Mouse (Mus musculus) neural tube, embryonic 14.5 days (tissue): ENCODE measurements around the gene Ccdc88a. TPM values are rescaled to one million over a fixed set of nuclear protein-coding genes. Genes with fewer than 3 reads are reported as not detected.

Source experiments
- ATAC-seq: fragments of 200-750 bp; cut with Nextera tagmentation; 2 replicates; pipeline ENCODE4 v1.8.0; 2017; ENCODE audit warnings: low read depth, mild to moderate bottlenecking, moderate TSS enrichment, moderate library complexity
- H3K27ac ChIP-seq: fragments of 300-500 bp; sonication (generic); 2 replicates; pipeline ENCODE4 v1.5.1; 2014; ENCODE audit warnings: low read depth, mild to moderate bottlenecking, control low read depth, low read length, moderate library complexity, mixed read lengths
- H3K27me3 ChIP-seq: fragments of 300-500 bp; sonication (generic); 2 replicates; pipeline ENCODE4 v1.6.1; 2014; ENCODE audit warnings: low read length; ENCODE audit not compliant: control insufficient read depth, insufficient read depth
- H3K36me3 ChIP-seq: fragments of 300-500 bp; sonication (generic); 2 replicates; pipeline ENCODE4 v1.6.1; 2014; ENCODE audit warnings: low read length, mixed read lengths; ENCODE audit not compliant: control insufficient read depth, insufficient read depth
- H3K4me1 ChIP-seq: fragments of 300-500 bp; sonication (generic); 2 replicates; pipeline ENCODE4 v1.6.1; 2014; ENCODE audit warnings: low read length; ENCODE audit not compliant: control insufficient read depth, insufficient read depth
- H3K4me2 ChIP-seq: fragments of 300-500 bp; sonication (generic); 2 replicates; pipeline ENCODE4 v1.6.1; 2014; ENCODE audit warnings: mild to moderate bottlenecking, low read depth, low read length, control low read depth
- H3K4me3 ChIP-seq: fragments of 300-500 bp; sonication (generic); 2 replicates; pipeline ENCODE4 v1.5.1; 2014; ENCODE audit warnings: low read depth, low read length, control low read depth, mixed read lengths
- H3K9ac ChIP-seq: fragments of 300-500 bp; sonication (generic); replicated peaks from 2 replicates; pipeline ENCODE4 v1.6.1; 2014; ENCODE audit warnings: low read depth, mild to moderate bottlenecking, control low read depth, low read length, mixed read lengths
- H3K9me3 ChIP-seq: fragments of 300-500 bp; sonication (generic); 2 replicates; pipeline ENCODE4 v1.6.1; 2016; ENCODE audit warnings: low read length; ENCODE audit not compliant: control insufficient read depth
- WGBS: fragments of 180-500 bp; shearing (Covaris S2); extraction: QIAGEN DNeasy Blood & Tissue Kit; methylation state at CpG from one replicate; pipeline ENCODE4 v1.1.7; 2014; 5-methylcytosine and 5-hydroxymethylcytosine counted together
- polyA plus RNA-seq: library from polyadenylated mRNA; unstranded; fragments of >200 nt; fragmentation: Nextera tagmentation; extraction: Ambion mirVana; gene quantifications from 2 replicates; pipeline ENCODE4 v1.2.1, GENCODE M21; 2014

Ccdc88a gene
- polyA plus RNA-seq, 1 experiment from 2014 or later, result 75.1 TPM

DNA sequence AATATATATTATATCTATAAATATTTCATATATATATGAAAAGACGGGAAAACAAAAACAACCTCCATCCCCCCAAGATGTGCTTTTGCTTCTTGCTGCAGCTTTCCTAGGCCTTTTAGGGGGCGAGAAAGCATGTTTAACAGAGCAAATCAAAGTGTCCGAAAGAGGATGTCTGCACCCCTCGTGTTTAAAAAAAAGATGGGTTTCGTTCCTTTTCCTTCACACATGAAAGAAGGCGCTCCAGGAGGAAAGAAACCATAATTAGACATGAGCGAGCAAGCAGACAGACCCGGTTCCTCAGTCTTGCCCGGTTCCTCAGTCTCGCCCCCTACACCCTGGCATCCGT is 435 bp upstream of the Ccdc88a start:
- ATAC-seq, result no peak
- Histone ChIP-seq H3K4me1 (peaks cover 7% of the 10 kb centered on the region; the same call in 1 of the 2 replicates), H3K9me3 (no peaks in the 10 kb centered on the region), H3K27ac (peak overlapping the region; percentile 98; the same call in 1 of the 2 replicates), H3K4me2 (peak overlapping the region; percentile 42), H3K36me3 (no peaks in the 10 kb centered on the region), H3K9ac (peak overlapping the region; percentile 99), H3K27me3 (peaks cover 2% of the 10 kb centered on the region; the same call in 1 of the 2 replicates), H3K4me3 (peak overlapping the region; percentile 97)
- WGBS, result 4% methylated on average over 11 of the region's 11 CpGs

DNA sequence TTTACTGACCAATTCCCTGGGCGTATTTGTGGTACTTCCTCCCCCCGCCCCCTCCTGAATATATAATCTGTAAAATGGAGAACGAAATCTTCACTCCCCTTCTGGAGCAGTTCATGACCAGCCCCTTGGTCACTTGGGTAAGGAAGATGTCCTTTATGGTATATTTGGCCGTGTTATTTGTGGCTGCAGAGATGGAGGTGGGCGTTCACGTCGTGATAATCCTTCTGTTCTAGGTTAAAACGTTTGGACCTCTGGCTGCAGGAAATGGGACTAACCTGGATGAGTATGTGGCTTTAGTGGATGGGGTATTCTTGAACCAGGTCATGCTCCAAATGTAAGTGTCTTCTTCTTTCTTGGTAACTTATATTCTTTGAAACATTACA is 807 bp downstream of the Ccdc88a start:
- Histone ChIP-seq H3K9ac (peak overlapping the region; percentile 99), H3K27me3 (peaks cover 2% of the 10 kb centered on the region; the same call in 1 of the 2 replicates), H3K36me3 (no peaks in the 10 kb centered on the region), H3K4me3 (peak overlapping the region; percentile 97), H3K27ac (peak overlapping the region; percentile 98), H3K9me3 (no peaks in the 10 kb centered on the region), H3K4me1 (peaks cover 7% of the 10 kb centered on the region; the same call in 1 of the 2 replicates), H3K4me2 (peak overlapping the region; percentile 45)
- peak; percentile 9 for ATAC-seq
- 0% methylated on average over 8 of the region's 8 CpGs for WGBS

DNA sequence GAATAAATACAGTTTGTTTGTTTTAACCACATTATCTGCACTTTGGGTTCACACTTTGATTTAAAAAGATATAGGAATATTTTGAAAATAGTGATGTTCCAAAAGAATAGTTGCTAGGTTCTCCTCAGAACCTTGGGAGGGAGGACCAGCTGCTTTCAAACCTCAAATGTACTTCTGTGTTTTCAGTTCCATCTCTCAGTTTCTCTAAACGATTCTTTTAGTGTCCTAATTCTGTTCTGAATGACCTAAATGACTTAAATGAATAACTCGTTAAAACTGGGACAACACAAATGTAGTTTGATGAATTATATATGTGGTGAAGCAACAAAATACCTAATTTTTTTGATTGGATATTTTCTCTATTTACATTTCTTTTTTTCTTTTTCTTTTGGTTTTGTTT is 3.2 kb downstream of the Ccdc88a start:
- 74% methylated on average over 2 of the region's 2 CpGs for WGBS

DNA sequence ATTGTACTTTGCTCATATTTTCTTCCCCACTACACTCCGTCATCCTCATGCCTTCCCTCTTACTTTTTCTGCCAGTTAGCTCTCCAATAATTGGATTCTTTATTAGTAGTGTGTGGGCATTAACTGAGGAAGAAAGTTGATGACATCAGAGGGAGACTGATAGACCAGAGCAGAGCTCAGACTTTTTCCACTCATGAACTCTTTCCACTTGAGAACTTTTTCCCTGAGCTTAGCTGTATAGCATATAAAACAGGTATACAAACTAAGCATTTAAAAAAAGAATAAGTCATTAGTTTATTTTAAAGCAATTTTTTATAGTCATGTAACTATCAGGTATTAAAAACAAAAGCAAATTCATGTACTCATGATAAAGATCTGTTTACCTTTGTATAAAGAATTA is 5.3 kb downstream of the Ccdc88a start:
- Histone ChIP-seq H3K36me3 (no peaks in the 10 kb centered on the region), H3K27ac (no peak overlapping the region), H3K27me3 (no peaks in the 10 kb centered on the region), H3K9ac (no peak overlapping the region), H3K4me1 (peaks cover 7% of the 10 kb centered on the region; the same call in 1 of the 2 replicates), H3K4me3 (no peak overlapping the region), H3K4me2 (no peak overlapping the region), H3K9me3 (no peaks in the 10 kb centered on the region)
- WGBS, result 86% methylated on average over 1 of the region's 1 CpGs
- no peak for ATAC-seq

More for the DNA sequence above, 3.2 kb downstream of the Ccdc88a start:
- Histone ChIP-seq H3K9ac (no peak overlapping the region), H3K4me2 (peak overlapping the region; percentile 33; the same call in 1 of the 2 replicates), H3K36me3 (no peaks in the 10 kb centered on the region), H3K9me3 (no peaks in the 10 kb centered on the region), H3K4me1 (peaks cover 7% of the 10 kb centered on the region; the same call in 1 of the 2 replicates), H3K27ac (no peak overlapping the region), H3K4me3 (peak overlapping the region; percentile 16; the same call in 1 of the 2 replicates), H3K27me3 (peaks cover 2% of the 10 kb centered on the region; the same call in 1 of the 2 replicates)
- ATAC-seq, result no peak

DNA sequence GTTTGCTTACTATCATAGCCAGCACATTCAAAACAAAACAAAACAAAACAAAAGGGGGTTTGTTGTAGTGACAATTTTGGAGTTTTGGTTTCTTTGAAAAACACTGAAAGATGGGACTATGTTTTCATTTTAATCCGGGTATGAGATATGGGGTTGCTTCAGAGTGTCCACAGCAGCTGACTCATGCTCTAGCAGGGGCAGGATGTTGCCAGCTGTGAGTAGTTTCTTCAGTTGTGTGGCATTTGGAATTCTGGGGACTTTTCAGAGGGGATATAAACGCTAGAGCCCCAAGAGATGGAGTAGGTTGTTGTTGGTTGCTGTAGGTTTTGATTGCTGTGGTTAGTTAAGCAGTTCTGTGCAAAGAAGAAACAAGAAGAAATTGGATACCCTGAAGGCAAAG is 10.0 kb downstream of the Ccdc88a start:
- WGBS, result 72% methylated on average over 2 of the region's 2 CpGs
- Histone ChIP-seq H3K27ac (no peak overlapping the region), H3K9me3 (no peaks in the 10 kb centered on the region), H3K9ac (no peak overlapping the region), H3K4me1 (no peaks in the 10 kb centered on the region), H3K4me3 (no peak overlapping the region), H3K4me2 (no peak overlapping the region), H3K27me3 (no peaks in the 10 kb centered on the region), H3K36me3 (no peaks in the 10 kb centered on the region)
- ATAC-seq, result no peak

DNA sequence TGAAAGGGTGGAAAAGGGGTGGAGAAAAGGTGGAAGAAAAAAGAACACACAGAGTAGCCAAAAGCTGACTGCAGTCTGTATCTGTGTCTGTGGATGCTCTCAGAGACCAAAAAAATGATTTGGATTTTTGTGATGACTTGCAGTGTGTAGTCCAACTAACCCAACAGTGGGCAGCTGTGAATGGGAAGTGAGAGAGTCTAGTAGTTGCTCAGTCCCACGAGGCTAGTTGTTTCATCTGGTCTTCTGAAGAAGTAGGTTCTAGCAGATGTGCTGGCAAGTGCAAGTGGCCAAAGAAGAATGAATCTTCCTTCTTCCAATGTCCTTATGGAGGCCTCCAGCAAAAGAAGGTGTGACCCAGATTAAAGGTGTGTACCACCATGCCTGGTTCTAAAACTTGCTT is 10.5 kb downstream of the Ccdc88a start:
- WGBS, result 79% methylated on average over 1 of the region's 1 CpGs
- Histone ChIP-seq H3K36me3 (no peaks in the 10 kb centered on the region), H3K4me3 (no peak overlapping the region), H3K4me2 (no peak overlapping the region), H3K9ac (no peak overlapping the region), H3K27ac (no peak overlapping the region), H3K4me1 (no peaks in the 10 kb centered on the region), H3K9me3 (no peaks in the 10 kb centered on the region), H3K27me3 (no peaks in the 10 kb centered on the region)
- no peak for ATAC-seq

DNA sequence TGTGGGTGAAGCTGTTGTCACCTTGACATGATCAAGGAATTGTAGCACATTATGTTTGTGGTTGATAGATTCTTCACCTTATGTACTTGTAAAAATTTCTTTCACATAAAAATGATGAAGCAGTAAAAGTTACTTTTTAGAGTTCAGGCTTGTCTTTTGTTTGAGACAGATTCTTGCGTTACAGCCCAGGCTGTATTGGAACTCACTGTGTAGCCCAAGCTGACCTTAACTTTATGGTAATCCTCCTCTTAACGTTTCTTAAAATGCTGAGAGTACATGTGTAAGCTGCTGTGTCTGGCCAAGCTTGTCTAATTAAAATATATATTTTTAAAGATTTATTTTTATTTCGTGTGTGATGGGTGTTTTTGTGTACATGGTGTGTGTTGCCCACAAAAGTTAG is 11.2 kb downstream of the Ccdc88a start:
- 83% methylated on average over 3 of the region's 3 CpGs for WGBS
- ATAC-seq, result no peak

DNA sequence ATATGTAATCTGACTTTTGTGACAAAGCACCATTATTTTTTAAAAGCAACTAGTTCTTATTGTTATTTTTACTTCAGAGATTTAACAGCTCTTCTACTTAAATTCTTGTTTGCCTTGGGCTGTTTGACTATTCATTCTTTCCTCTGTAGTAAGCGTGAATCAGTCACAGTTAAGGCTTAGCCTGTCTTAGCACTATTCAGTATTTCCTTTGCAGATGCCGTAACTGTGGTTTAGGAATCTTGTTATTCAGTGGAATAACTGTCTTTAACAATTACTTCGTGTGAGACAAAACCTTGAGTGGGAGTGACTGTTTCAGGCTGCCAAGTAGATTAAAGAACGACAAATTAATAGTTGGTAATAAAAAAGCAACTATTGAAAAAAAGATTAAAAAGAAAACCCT is 16.5 kb downstream of the Ccdc88a start:
- no peak overlapping the region for H3K4me2 ChIP-seq
- H3K9me3 ChIP-seq, result no peaks in the 10 kb centered on the region
- 41% methylated on average over 4 of the region's 4 CpGs for WGBS
- H3K4me3 ChIP-seq, result no peak overlapping the region
- no peak overlapping the region for H3K27ac ChIP-seq
- H3K27me3 ChIP-seq, result no peaks in the 10 kb centered on the region
- ATAC-seq, result no peak
- H3K9ac ChIP-seq, result no peak overlapping the region
- H3K4me1 ChIP-seq, result no peaks in the 10 kb centered on the region
- H3K36me3 ChIP-seq, result no peaks in the 10 kb centered on the region

More for the DNA sequence above, 11.2 kb downstream of the Ccdc88a start:
- no peak overlapping the region for H3K27ac ChIP-seq
- no peak overlapping the region for H3K9ac ChIP-seq
- H3K4me1 ChIP-seq, result no peaks in the 10 kb centered on the region
- no peaks in the 10 kb centered on the region for H3K27me3 ChIP-seq
- H3K4me3 ChIP-seq, result no peak overlapping the region
- no peak overlapping the region for H3K4me2 ChIP-seq
- H3K36me3 ChIP-seq, result no peaks in the 10 kb centered on the region
- H3K9me3 ChIP-seq, result no peaks in the 10 kb centered on the region

DNA sequence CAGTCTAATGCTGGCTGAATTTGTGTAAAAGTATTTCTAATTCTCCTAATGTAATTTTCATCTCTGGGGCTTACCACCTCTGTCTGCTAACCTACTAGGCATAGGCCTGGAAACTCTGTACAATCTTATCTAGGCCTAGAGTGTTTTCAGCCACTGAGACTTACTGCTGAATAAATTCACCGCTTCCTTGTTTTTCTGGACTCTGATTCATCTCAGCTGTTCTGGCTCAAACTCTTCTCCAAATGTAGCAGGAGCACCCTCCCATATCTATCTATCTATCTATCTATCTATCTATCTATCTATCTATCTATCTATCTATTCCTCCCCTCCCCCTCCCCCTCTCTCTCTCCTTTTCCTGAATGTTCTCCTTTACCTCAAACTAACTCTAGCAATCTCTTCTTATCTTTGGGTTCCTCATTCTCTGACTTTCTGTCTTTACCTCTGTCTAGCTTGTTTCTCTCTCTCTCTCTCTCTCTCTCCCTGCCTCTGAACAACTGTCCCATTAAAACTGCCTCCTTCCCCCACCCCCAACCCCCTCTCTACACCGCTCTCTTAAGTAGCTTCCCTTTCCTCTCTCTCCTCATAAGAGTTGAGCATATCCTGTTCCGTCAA is 21.8 kb downstream of the Ccdc88a start:
- Histone ChIP-seq H3K9ac (no peak overlapping the region), H3K4me1 (no peaks in the 10 kb centered on the region), H3K9me3 (no peaks in the 10 kb centered on the region), H3K36me3 (no peaks in the 10 kb centered on the region), H3K4me3 (no peak overlapping the region), H3K27ac (no peak overlapping the region), H3K27me3 (no peaks in the 10 kb centered on the region), H3K4me2 (no peak overlapping the region)
- no peak for ATAC-seq
- WGBS, result 99% methylated on average over 3 of the region's 3 CpGs
